8 mouse cellular contexts compared by ENCODE assay signal in the genomic region with DNA sequence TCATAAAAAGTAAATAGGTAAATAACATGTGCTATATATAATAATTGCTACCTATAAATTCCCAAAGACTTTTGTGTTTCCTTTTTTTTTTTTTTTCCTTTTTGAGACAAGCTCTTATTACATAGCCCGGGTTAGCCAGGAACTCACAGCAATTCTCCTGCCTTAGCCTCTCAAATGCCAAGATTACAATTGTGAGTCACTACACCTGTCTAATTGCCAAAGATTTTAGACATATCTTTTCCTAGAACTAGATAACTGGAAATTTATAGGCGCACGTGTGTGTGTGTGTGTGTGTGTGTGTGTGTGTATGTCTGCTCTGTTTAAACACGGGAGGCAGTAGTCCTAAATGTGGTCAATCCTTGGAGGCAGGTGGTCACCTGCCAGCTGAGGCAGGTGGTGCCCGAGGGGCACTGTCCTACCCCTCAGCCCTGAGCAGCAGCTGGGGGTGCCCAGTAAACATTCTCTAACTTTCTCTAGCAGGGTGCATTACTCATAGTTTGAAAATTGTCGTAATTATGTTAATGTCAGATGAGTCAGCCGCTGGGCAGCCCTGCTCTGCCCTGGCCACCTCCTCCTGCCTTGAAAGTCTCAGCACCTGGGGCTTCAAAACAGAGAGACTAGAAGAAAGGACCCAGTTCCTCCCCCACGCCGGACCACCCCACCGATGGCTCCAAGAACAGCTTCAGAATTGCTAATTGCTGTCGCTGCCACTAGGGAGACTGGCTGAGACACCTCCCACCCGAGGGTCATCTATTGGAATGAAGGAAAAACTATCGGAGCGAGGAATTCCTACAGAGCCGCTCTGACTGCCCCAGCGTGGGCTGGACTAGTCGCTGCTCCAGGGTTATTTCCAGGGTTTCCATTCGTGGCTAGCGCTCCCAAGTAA. TPM values are rescaled to one million over a fixed set of nuclear protein-coding genes. Genes with fewer than 3 reads are reported as not detected.
DNase-seq lines count a peak whose midpoint lies in the region; ATAC-seq lines count a peak whose summit lies in the region.
"Had no signal": no experiment of that assay in that cellular context is flagged by ENCODE, and none has a peak within 500 bp of the region (broad histone marks: within the 10 kb centered on the region; RNA-seq: fewer than 3 reads in every experiment).

No protein-coding gene starts in this region.

- no peak overlapping the region for H3K4me3 ChIP-seq in lung, embryonic 15.5 days
- H3K4me3 ChIP-seq in hindbrain, embryonic 15.5 days, result no peak overlapping the region
- H3K4me3 ChIP-seq in neural tube, embryonic 15.5 days (replicated peaks), result no peak overlapping the region

- 26% methylated on average over 19 of the region's 19 CpGs for WGBS in lung, embryonic 15.5 days
- 31% methylated on average over 19 of the region's 19 CpGs for WGBS in hindbrain, embryonic 15.5 days
- WGBS in neural tube, embryonic 15.5 days, result 29% methylated on average over 19 of the region's 19 CpGs

- H3K4me2 ChIP-seq in lung, embryonic 15.5 days, result 0 out of 2 replicates have a peak overlapping the region, but pooled peaks have one; percentile 27
- H3K4me2 ChIP-seq in hindbrain, embryonic 15.5 days, result peak overlapping the region; percentile 31
- peak overlapping the region; percentile 31 for H3K4me2 ChIP-seq in neural tube, embryonic 15.5 days

- no peak overlapping the region for H3K27ac ChIP-seq in lung, embryonic 15.5 days
- H3K27ac ChIP-seq in hindbrain, embryonic 15.5 days (replicated peaks), result no peak overlapping the region
- no peak overlapping the region for H3K27ac ChIP-seq in neural tube, embryonic 15.5 days (replicated peaks)

- no peak overlapping the region for H3K9ac ChIP-seq in lung, embryonic 15.5 days
- H3K9ac ChIP-seq in hindbrain, embryonic 15.5 days, result no peak overlapping the region
- no peak overlapping the region for H3K9ac ChIP-seq in neural tube, embryonic 15.5 days (replicated peaks)

- ATAC-seq in lung, embryonic 15.5 days (ENCODE audit: borderline replicate concordance, extremely low read depth, low FRiP score, low TSS enrichment), result no peak
- no peak for ATAC-seq in hindbrain, embryonic 15.5 days (ENCODE audit: low FRiP score, low read depth)
- no peak; the same call in 1 of the 2 replicates for ATAC-seq in neural tube, embryonic 15.5 days (ENCODE audit: low FRiP score)

- DNase-seq in lung, postnatal 14 days, result no peak
- peak; percentile 28 for DNase-seq in brain, adult 2 months (ENCODE audit: low read depth, low spot score)
- DNase-seq in left cerebral cortex, postnatal 4 days, result no peak
- no peak for DNase-seq in layer of hippocampus, postnatal 36 days

- H3K27me3 ChIP-seq in lung, embryonic 15.5 days, result peaks cover 18% of the 10 kb centered on the region; the same call in 1 of the 2 replicates
- H3K27me3 ChIP-seq in hindbrain, embryonic 15.5 days, result no peaks in the 10 kb centered on the region
- no peaks in the 10 kb centered on the region; the same call in 1 of the 2 replicates for H3K27me3 ChIP-seq in neural tube, embryonic 15.5 days (replicated peaks)

- no peaks in the 10 kb centered on the region for H3K36me3 ChIP-seq in lung, embryonic 15.5 days
- no peaks in the 10 kb centered on the region for H3K36me3 ChIP-seq in hindbrain, embryonic 15.5 days
- H3K36me3 ChIP-seq in neural tube, embryonic 15.5 days, result no peaks in the 10 kb centered on the region

- intact Hi-C loops in left cerebral cortex, postnatal 4 days (cut with DNase I), result no loop called here

- H3K9me3 ChIP-seq in lung, embryonic 15.5 days, result no peaks in the 10 kb centered on the region
- no peaks in the 10 kb centered on the region for H3K9me3 ChIP-seq in hindbrain, embryonic 15.5 days
- H3K9me3 ChIP-seq in neural tube, embryonic 15.5 days (replicated peaks), result no peaks in the 10 kb centered on the region

- 0 out of 2 replicates have a peak, but pooled peaks cover 7% of the 10 kb centered on the region for H3K4me1 ChIP-seq in lung, embryonic 15.5 days
- no peaks in the 10 kb centered on the region for H3K4me1 ChIP-seq in hindbrain, embryonic 15.5 days (replicated peaks)
- 0 out of 2 replicates have a peak, but pooled peaks cover 4% of the 10 kb centered on the region for H3K4me1 ChIP-seq in neural tube, embryonic 15.5 days

RNA-seq across cellular contexts. Expression of a gene that starts 1.8 kb away (rescaled TPM):
- 4.1 and 4.3 TPM in 2 replicates for polyA plus RNA-seq in lung, embryonic 15.5 days (2015; fragmentation: Nextera tagmentation; extraction: Ambion mirVana)
- 0.73 and 1.8 TPM in 2 replicates for polyA plus RNA-seq in hindbrain, embryonic 15.5 days (2015; fragmentation: Nextera tagmentation; extraction: Ambion mirVana)
- 1.8 and 1.9 TPM in 2 replicates for polyA plus RNA-seq in neural tube, embryonic 15.5 days (2015; fragmentation: Nextera tagmentation; extraction: Ambion mirVana)
- total RNA-seq in left cerebral cortex, postnatal 4 days (2021), result under 1 TPM; 0.58 to 0.99 TPM
- 1 to 10 TPM; 1.2 to 1.4 TPM for total RNA-seq in layer of hippocampus, postnatal 36 days (2021)

RNA-seq across cellular contexts. Expression of a gene that starts 51.4 kb away (rescaled TPM):
- polyA plus RNA-seq in lung, embryonic 15.5 days (2015; fragmentation: Nextera tagmentation; extraction: Ambion mirVana), result not detected in 2 replicates
- not detected in 2 replicates for polyA plus RNA-seq in hindbrain, embryonic 15.5 days (2015; fragmentation: Nextera tagmentation; extraction: Ambion mirVana)
- not detected in 2 replicates for polyA plus RNA-seq in neural tube, embryonic 15.5 days (2015; fragmentation: Nextera tagmentation; extraction: Ambion mirVana)
- not detected for total RNA-seq in left cerebral cortex, postnatal 4 days (2021)
- total RNA-seq in layer of hippocampus, postnatal 36 days (2021), result not detected
- polyA plus RNA-seq: limb, embryonic 11.5 days had no signal
